Mouse (Mus musculus): ENCODE measurements around the gene Tpr.

Gene Tpr

DNA sequence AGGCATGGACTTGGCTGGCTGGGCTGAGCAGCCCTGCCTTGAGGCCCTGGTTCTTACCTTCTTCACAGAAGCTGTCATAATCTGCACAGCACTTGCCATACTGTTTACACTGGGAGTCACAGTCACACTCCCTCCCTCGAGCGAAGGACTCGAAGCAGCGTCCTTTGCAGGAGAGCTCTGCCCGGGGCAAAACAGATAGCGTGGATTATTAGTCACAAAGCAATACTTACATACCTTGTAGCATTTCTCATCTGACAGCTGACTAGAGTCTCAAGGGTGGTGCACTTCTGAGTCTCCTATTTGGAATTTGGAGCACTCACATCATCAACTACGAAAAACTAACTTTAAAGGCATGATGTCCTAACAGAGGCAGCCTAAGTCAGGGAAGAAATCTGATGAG is 68.0 kb downstream of the Tpr start:
- DNase-seq (ENCODE audit: extremely low spot score, low read depth, low spot score) = no peak

DNA sequence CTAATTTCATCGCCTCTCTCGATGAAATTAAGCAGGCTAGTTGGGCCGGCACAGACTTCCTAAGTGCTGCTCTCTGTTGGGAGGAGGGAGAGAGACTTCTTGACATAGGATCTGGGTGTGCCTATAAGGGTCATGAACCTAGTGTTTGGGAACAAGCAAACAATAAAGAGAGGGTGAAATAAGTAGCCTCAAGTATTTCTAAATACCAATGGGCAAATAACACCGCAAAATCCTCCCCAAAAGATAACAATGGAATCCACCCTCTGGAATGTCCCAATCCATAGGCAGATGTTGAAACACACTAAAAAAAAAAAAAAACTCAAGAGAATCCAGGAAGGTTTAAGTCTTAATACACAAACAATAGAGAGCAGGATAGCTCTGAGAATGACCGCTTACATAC is 70.4 kb downstream of the Tpr start:
- no peak for DNase-seq (ENCODE audit: extremely low spot score, low read depth, low spot score)

- DNase-seq (ENCODE audit: extremely low spot score, low read depth, low spot score) = no peak
These were observed 71.1 kb downstream of the Tpr start for GRCm38 (mm10) chr1:150463691-150464090.

GRCm38 (mm10) chr1:150465364-150465763 is 72.7 kb downstream of the Tpr start:
- DNase-seq (ENCODE audit: extremely low spot score, low read depth, low spot score) = no peak

- DNase-seq (ENCODE audit: extremely low spot score, low read depth, low spot score) = no peak
These were observed 73.5 kb downstream of the Tpr start, which contains the start of gene Prg4 for GRCm38 (mm10) chr1:150466132-150466531. TSS of gene Prg4 (minus strand) at chr1:150466165.

GRCm38 (mm10) chr1:150469992-150470391 is 77.4 kb downstream of the Tpr start:
- no peak for DNase-seq (ENCODE audit: extremely low spot score, low read depth, low spot score)

GRCm38 (mm10) chr1:150472525-150472924 is 79.9 kb downstream of the Tpr start:
- no peak for DNase-seq (ENCODE audit: extremely low spot score, low read depth, low spot score)

DNA sequence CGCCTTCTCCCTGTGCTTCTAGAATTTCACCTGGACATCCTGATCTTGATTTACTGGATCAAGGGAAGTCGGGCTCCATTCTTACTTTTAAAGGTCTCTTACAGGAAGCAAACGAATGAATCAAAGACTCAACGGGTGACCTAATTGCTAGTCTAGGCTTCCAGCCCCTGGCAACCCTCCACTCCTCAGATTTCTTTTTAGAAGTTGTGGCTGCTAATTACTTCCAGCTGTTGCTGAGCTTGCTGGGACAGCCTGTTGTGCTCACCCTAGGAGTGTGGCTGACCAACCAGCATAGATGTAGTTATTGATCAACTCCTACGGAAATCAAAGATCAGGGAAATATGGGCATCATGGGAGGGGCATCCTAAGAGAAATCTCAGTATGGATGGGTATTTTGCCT is 88.0 kb downstream of the Tpr start:
- peak; percentile 82 for DNase-seq (ENCODE audit: extremely low spot score, low read depth, low spot score)

DNA sequence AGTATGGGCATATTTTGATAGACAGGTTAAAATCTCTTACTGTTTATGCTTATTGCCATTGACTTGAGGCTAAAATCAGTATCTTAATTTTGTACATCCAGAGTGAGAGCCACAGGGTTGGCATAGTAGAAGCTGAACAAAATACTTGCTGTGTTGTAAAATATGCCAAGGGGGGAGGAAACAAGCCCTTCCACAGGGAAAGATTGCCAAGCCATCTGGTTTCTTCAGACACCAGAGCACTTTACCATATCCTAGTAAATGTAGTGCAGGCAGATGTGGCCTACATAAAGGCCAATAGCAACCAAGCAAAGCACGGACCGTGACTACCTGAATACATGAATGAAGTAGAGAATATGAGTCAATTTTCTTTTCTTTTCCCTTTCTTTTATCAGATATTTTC is 96.5 kb downstream of the Tpr start:
- DNase-seq (ENCODE audit: extremely low spot score, low read depth, low spot score) = no peak

DNA sequence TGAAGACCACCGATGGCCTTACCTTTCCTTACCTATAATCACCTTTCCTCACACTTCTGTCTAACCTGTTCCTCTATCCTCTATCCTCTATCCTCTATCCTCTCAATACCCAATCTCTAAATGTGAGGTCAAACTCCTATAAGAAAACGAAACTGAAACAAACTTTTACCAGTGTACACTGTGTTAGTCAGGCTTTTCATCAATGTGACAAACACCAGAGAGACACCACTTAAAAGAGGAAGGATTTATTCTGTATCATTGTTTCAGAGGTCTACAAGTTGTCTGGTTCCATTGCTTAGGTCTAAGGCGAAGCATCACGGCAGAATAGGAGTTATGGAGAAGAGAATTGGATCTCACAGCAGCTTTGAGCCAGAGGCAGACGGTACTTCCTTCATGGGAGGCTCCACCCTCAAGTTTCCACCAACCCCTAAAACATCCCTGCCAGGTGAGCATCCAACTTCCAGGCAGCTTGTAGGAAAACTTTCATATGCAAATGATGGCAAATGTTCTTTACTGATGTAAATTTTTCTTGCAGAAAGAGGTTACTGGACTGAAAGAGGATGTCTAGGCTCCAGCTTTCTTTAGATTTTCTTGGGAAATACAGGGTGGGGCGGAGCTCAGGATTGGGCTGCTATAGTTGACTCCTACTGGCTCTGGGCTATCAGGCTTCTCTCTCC is 104.1 kb downstream of the Tpr start:
- no peak for DNase-seq (ENCODE audit: extremely low spot score, low read depth, low spot score)

- DNase-seq (ENCODE audit: extremely low spot score, low read depth, low spot score) = no peak
These were observed 105.1 kb downstream of the Tpr start for GRCm38 (mm10) chr1:150497690-150498089.

- DNase-seq (ENCODE audit: extremely low spot score, low read depth, low spot score) = no peak
These were observed 105.5 kb downstream of the Tpr start for GRCm38 (mm10) chr1:150498177-150498576.
